Mouse (Mus musculus) megakaryocyte progenitor cell, adult 5-6 weeks (primary cell): Measurements from ENCODE around the gene Entr1. TPM values are rescaled to one million over a fixed set of nuclear protein-coding genes. Genes with fewer than 3 reads are reported as not detected.
A peak's percentile ranks its signal among the peaks of the same experiment; 100 is the strongest.
"Not testable (repeated sequence)": the region's sequence is repeated elsewhere in the genome, so short reads cannot be mapped to it uniquely, and the experiment has no call there.

Experiments used
- ATAC-seq: replicated peaks from 2 replicates; pipeline ENCODE4 v1.8.0; 2016; ENCODE audit warnings: mild to moderate bottlenecking, moderate TSS enrichment, inconsistent platforms; ENCODE audit not compliant: poor library complexity
- total RNA-seq, 2 experiments: library from RNA; stranded (forward) in 1 of 2; stranded (reverse) in 1 of 2; fragments of 157-497, 149-512 nt in 1 of 2; fragments of 200-1000 nt in 1 of 2; gene quantifications; 2 replicates each; pipeline versions ENCODE4 v1.2.3 to v1.2.4; 2015 to 2017

Gene Entr1
- total RNA-seq, 2 experiments from 2014 or later = 33.6 to 53.5 TPM

DNA sequence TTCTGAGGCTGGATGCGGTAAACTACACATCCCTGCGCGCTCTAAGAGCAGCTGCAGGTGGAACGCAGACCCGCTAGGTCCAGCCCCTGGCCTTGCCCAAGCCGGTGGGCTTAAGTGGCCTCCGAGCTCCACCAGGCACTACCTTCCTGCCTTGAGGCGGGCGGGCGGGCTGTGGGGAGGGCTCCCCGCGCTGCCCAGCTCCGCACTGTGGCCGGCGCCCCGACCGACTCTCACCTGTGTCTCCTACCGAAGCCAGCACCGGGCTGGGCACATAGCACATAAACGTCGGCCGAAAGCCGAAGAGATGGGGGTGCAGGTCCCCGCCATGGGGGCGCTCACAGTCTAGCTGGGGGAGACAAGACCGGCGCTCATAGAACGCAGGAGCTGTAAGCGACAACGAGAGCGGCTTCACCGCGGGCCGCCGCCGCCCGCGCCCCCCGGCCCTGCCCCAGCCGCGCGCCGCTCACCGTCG is 398 bp downstream of the Entr1 start:
- ATAC-seq = no peak

DNA sequence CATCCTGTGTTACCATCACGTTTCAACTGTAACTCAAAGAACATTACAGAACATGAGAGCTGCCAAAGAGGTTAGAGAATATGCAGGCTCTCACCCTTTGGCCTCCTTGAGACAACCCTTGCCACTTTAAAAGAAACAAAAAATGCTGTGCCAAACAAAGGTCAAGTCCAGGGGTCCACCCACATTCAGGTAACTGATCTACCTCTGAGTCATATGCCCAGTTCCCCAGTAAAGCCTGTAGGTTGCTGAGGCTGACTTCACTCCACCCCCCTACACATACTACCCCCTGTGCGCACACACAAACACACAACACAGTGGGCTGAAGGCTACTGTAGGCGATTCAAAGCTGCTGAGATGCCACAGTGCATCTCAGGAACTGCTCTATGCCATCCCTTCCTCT is 1.4 kb downstream of the Entr1 start:
- ATAC-seq = no peak

- ATAC-seq = not testable (repeated sequence)
These were observed 8.2 kb downstream of the Entr1 start for GRCm38 (mm10) chr2:26380871-26381270.

DNA sequence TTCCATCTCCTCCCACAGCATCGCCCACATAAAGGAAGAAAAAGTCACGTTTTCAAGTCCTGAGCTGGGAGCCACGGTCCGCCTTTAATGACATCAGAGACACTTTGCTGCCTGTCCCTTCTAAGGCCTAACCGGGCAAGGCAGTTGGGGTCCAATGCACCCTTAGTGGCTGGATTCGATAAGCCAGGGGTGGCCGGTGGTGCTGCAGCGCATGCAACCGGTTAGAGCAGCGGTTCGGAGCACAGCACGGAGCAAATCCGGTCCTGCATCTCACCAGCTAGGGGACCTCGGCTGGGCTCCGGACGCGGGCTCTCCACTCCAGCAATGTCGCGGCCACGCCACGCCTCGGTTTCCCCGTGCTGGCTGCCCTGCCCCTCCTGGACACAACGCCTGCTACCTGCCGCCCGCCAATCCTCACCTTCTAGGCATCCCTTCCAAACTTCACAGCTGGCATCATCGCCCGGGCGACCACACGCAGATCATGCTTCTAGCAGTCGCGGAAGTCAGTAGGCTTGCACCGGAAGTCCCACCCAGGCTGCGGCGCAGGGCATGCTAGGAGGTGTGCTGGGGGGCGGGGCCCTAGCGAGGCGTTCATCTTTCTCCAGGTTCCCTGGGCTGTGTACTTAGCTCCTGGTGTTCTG is 8.9 kb downstream of the Entr1 start, which contains the start of gene Snapc4:
Snapc4 (minus strand) TSS at position 523 of the 641 bp plus-strand sequence.
- ATAC-seq = peak; percentile 99

GRCm38 (mm10) chr2:26372396-26372795 is 16.7 kb downstream of the Entr1 start:
- ATAC-seq = no peak

DNA sequence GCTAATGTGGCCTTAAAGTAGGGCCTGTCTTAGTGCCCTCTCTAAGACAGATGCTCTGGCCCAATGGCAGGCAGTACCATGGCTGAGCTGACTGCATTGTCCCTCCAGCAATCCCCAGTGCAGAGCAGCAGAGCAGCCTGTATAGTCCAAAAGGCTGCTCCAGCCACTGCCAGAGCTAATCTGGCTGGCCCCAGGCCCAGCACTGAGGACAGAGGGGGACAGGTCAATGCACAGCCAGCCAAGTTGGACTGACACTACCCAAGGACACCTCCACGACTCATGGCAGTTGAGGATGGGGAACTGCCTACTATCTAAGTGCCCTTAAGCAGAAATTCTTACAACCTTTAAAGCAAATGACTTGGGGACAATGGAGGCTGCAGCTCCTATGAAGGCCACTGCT is 20.5 kb downstream of the Entr1 start:
- no peak for ATAC-seq

DNA sequence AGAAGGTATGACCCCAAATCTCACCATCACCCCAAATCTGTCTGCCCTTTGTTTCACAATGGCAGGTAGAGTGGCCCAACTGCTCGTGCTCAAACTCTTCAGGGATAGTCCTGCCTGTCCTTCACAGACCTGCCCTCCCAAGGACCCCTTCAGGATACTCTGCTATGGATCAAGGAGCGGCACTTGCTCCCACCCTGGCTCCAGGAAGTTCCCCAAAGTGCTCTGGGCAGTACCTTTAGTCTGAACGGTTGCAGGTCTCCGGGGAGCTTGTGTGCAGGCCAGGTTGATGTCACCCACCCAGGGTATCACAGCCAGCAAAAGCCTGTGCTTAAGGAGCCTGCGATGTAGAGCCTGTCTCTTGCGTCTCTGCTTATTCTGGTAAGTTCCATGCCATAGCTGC is 21.2 kb downstream of the Entr1 start:
- no peak for ATAC-seq

- ATAC-seq = no peak
These were observed 24.2 kb downstream of the Entr1 start for GRCm38 (mm10) chr2:26364738-26365465.

GRCm38 (mm10) chr2:26363481-26363880 is 25.6 kb downstream of the Entr1 start:
- no peak for ATAC-seq

DNA sequence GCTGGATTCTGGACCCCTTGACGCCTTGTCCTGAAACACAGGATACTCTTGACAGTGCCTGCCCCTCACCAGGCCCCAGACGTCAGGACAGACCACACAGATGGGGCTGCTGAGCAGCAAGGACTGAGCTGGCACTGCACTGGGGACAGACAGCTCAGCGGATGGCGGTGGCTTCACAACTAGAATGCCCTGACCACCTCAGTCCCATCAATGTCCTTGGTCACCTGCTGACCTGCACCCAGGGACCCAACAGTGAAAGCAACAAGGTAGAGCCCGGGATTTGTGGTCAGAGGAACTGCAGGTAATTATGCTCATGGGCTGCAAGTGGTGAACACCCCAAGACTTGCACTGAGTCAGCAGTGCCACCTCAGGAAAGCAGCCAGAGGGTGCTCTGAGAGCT is 26.1 kb downstream of the Entr1 start:
- ATAC-seq = no peak

DNA sequence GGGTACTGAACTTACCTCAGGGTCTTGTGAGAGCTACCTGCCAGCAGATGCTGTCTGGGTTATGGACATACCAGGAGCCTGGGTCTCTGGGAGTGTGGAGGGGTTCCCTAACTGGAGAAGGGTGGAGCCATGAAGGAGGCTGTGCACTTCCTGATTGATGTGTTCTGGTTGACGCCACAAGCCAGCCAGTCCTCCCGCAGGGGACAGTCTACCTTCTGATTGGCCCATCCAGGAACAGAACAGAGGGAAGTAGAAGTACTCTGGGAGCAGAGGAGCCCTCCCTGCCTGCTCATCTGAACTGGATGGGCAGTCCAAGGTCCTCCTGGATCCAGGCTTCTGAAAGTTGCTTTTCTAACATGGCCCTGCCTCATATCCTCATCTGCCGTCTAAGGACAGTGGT is 28.3 kb downstream of the Entr1 start, which contains the start of gene Card9:
Card9 (minus strand) TSS at position 147 of the 400 bp plus-strand sequence.
- ATAC-seq = peak; percentile 82

DNA sequence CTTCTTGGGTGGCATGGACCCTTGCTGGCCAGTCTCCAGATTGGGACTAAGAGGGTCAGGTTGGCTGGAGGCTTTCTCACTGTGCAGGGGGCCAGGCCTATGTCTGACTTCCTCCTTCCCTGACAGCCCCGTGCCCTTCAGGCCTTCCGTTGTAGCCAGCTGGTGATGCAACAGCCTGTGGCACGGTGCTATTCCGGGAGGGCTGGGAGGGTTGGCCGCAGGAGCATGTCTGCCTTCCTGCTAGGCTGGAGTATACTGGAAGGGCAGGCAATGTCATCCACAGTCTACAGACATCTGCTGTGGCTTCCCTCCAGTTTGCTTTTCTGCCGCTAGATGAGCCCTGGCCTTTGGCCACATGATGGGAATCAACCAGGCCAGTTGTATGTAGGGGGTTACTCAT is 29.1 kb downstream of the Entr1 start:
- peak; percentile 77 for ATAC-seq

- no peak for ATAC-seq
These were observed 30.3 kb downstream of the Entr1 start for GRCm38 (mm10) chr2:26358667-26359320.

GRCm38 (mm10) chr2:26357484-26357883 is 31.6 kb downstream of the Entr1 start:
- ATAC-seq = no peak

- no peak for ATAC-seq
These were observed 32.4 kb downstream of the Entr1 start for GRCm38 (mm10) chr2:26356678-26357077.

DNA sequence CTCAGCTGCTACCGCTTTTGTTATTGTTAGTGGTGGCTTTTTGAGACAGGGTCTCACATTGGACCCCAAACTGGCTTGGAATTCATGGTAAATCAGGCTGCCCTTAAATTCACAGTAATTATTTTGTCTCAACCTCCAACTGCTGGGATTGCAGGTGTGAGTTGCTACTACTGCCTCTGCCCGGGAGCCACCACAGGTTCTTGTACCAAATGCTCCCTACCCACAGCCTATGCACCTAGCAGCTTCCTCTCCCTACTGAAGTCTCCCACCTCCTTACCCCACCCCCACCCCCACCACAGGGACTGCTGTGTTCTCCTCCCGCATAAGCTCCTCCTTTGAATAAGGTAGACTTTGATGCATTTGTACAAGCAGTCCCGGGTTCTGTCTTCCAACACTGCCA is 32.9 kb downstream of the Entr1 start:
- no peak for ATAC-seq

DNA sequence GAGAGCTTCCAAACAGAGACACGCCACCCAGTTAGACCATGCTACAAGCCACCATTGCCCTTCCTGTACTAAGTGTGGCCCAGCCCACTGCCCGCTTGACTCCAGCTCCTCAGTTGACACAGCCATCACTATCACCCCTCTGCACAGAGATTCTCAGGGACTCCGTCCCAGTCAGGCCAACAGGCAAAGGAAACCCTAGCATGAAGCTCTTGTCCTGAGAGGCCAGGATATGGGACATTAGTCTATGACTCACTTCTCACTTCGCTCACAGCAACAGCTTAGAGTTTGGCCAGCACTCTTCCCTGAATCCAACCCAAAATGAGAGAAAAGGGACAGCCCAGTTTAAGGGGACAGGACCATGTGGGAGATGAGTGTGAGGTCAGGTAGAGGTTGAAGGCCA is 34.7 kb downstream of the Entr1 start:
- no peak for ATAC-seq

- no peak for ATAC-seq
These were observed 35.8 kb downstream of the Entr1 start for GRCm38 (mm10) chr2:26353066-26353980.

DNA sequence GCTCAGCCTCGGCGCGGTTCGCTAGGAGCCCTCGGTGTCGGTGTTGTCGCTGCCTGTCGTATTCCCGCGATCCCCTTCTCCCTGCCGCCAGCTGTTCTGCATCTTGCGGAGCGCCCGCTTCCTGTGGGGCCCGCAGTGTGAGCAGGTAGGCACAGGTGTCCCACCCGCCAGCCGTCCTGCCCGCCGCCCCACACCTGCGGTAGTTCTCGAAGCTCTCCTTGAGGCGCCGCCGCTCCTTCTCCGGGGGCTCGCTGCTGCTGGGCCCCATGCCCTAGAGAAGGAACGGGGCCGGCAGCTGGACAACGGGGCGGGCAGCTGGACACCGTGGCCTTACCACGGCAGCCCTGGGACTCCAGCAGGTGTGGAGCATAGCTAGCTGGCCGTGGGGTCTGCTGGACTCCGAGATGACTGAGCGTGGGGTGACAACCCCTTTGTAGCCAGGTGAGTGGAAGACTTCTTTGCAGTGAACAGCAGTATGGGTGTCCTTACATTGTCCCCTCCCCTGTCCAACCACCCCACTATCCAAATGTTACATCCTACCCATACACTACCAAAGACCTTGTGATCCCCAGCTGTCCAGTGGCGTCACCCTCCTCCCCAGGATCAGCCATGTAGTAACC is 36.7 kb downstream of the Entr1 start:
- ATAC-seq = peak; percentile 32
